Mouse (Mus musculus) urinary bladder, adult 2 months (tissue): ENCODE data around the gene Ppp3cb. TPM values are rescaled to one million over a fixed set of nuclear protein-coding genes. Genes with fewer than 3 reads are reported as not detected.
"Not testable (repeated sequence)": the region's sequence is repeated elsewhere in the genome, so short reads cannot be mapped to it uniquely, and the experiment has no call there.

Experiments used
- DNase-seq: peaks from one replicate; pipeline ENCODE4 v3.0.0; 2022; ENCODE audit warnings: low spot score
- polyA plus RNA-seq: library from polyadenylated mRNA; depleted of rRNA; stranded (reverse); fragments of >200 nt; gene quantifications from 2 replicates; pipeline ENCODE4 v1.2.3, GENCODE M21; 2012; rRNA removed

Ppp3cb gene
- polyA plus RNA-seq = 53.9 and 62.1 TPM in 2 replicates

GRCm38 (mm10) chr14:20546415-20546814 is at the start of gene Ppp3cb:
Gene Ppp3cb (minus strand): TSS chr14:20546573.
- DNase-seq = no peak

- no peak for DNase-seq
These were observed 49.4 kb upstream of the Ppp3cb start for GRCm38 (mm10) chr14:20595781-20596180.

GRCm38 (mm10) chr14:20587458-20587857 is 41.1 kb upstream of the Ppp3cb start:
- no peak for DNase-seq

- no peak for DNase-seq
These were observed 32.5 kb upstream of the Ppp3cb start for GRCm38 (mm10) chr14:20578822-20579407.

GRCm38 (mm10) chr14:20576179-20576578 is 29.8 kb upstream of the Ppp3cb start:
- DNase-seq = no peak

- not testable (repeated sequence) for DNase-seq
These were observed 26.8 kb upstream of the Ppp3cb start for GRCm38 (mm10) chr14:20573196-20573595.

- no peak for DNase-seq
These were observed 19.1 kb upstream of the Ppp3cb start for GRCm38 (mm10) chr14:20565256-20566021.

GRCm38 (mm10) chr14:20564692-20565091 is 18.3 kb upstream of the Ppp3cb start:
- DNase-seq = no peak

GRCm38 (mm10) chr14:20561897-20562296 is 15.5 kb upstream of the Ppp3cb start:
- DNase-seq = no peak

GRCm38 (mm10) chr14:20550136-20550535 is 3.8 kb upstream of the Ppp3cb start:
- DNase-seq = no peak

- peak; percentile 93 for DNase-seq
These were observed 643 bp downstream of the Ppp3cb start for GRCm38 (mm10) chr14:20545529-20546331.

- DNase-seq = no peak
These were observed 1.6 kb downstream of the Ppp3cb start for GRCm38 (mm10) chr14:20544467-20545411.

- DNase-seq = no peak
These were observed 16.7 kb downstream of the Ppp3cb start for GRCm38 (mm10) chr14:20529643-20530042.

- no peak for DNase-seq
These were observed 26.2 kb downstream of the Ppp3cb start for GRCm38 (mm10) chr14:20520179-20520578.

GRCm38 (mm10) chr14:20508424-20508823 is 37.9 kb downstream of the Ppp3cb start:
- DNase-seq = no peak

GRCm38 (mm10) chr14:20502966-20503365 is 43.4 kb downstream of the Ppp3cb start:
- DNase-seq = no peak

- DNase-seq = no peak
These were observed 46.4 kb downstream of the Ppp3cb start for GRCm38 (mm10) chr14:20499982-20500381.

- DNase-seq = no peak
These were observed 49.8 kb downstream of the Ppp3cb start, which contains the start of gene Mss51 for GRCm38 (mm10) chr14:20496603-20497002. Gene Mss51 (minus strand): TSS chr14:20496901.

- no peak for DNase-seq
These were observed 60.3 kb downstream of the Ppp3cb start for GRCm38 (mm10) chr14:20486031-20486430.

GRCm38 (mm10) chr14:20482051-20482751 is 64.2 kb downstream of the Ppp3cb start:
- DNase-seq = no peak

GRCm38 (mm10) chr14:20481211-20481610 is 65.2 kb downstream of the Ppp3cb start:
- DNase-seq = no peak
